Mouse (Mus musculus) left cerebral cortex, adult 8-10 months (tissue): ENCODE data around the gene Tuba1b. TPM values are rescaled to one million over a fixed set of nuclear protein-coding genes. Genes with fewer than 3 reads are reported as not detected.

Source experiments
- DNase-seq, 2 experiments: peaks; one replicate each; pipeline ENCODE4 v3.0.0; 2022; ENCODE audit warnings: low spot score in 2 of 2
- total RNA-seq, 4 experiments: library from RNA; stranded (reverse); gene quantifications; 2 replicates each; pipeline ENCODE4 v1.2.4; 2022

The Tuba1b gene
- total RNA-seq, 4 experiments from 2014 or later: 560 to 600 (median 569) TPM

- no peak for DNase-seq
These were observed 41.3 kb downstream of the Tuba1b start for GRCm38 (mm10) chr15:98893036-98893435.

GRCm38 (mm10) chr15:98891907-98892606, 42.3 kb downstream of the Tuba1b start:
- DNase-seq: peak in 1 of 2 experiments; percentile 63

- no peak for DNase-seq
These were observed 43.1 kb downstream of the Tuba1b start for GRCm38 (mm10) chr15:98891198-98891742.

- no peak for DNase-seq
These were observed 46.8 kb downstream of the Tuba1b start for GRCm38 (mm10) chr15:98887526-98887925.

- DNase-seq: no peak
These were observed 47.5 kb downstream of the Tuba1b start for GRCm38 (mm10) chr15:98886667-98887387.

- DNase-seq: no peak
These were observed 50.3 kb downstream of the Tuba1b start for GRCm38 (mm10) chr15:98884106-98884505.

GRCm38 (mm10) chr15:98883661-98884060, 50.7 kb downstream of the Tuba1b start:
- DNase-seq: no peak

- DNase-seq: no peak
These were observed 52.7 kb downstream of the Tuba1b start for GRCm38 (mm10) chr15:98881656-98882008.

Other genes with a start within 250 kb of the Tuba1b start
- 10 to 100 TPM in 3 of 4 experiments, 1 to 10 TPM in 1; 8.6 to 12.7 (median 11.6) TPM for gene Ccdc65, start 226.4 kb downstream of the Tuba1b start, total RNA-seq
- 1 to 10 TPM; 1.1 to 2.3 (median 2.0) TPM for gene Fkbp11, start 206.4 kb downstream of the Tuba1b start, total RNA-seq
- gene Arf3, start 171.4 kb downstream of the Tuba1b start, total RNA-seq: 100 to 1,000 TPM; 721 to 844 (median 792) TPM
- 1 to 10 TPM in 2 of 4 experiments, under 1 TPM in 2; 0.41 to 1.8 (median 1.1) TPM for gene Wnt10b, start 156.4 kb downstream of the Tuba1b start, total RNA-seq
- gene Wnt1, start 144.7 kb downstream of the Tuba1b start, total RNA-seq: under 1 TPM in 1 of 4 experiments, not detected in 3; 0.26 TPM
- 100 to 1,000 TPM; 692 to 784 (median 734) TPM for gene Ddn, start 125.1 kb downstream of the Tuba1b start, total RNA-seq
- gene Prkag1, start 103.0 kb downstream of the Tuba1b start, total RNA-seq: 10 to 100 TPM; 47.4 to 60.9 (median 53.2) TPM
- 10 to 100 TPM; 65.4 to 88.7 (median 76.5) TPM for gene Kmt2d, start 63.4 kb downstream of the Tuba1b start, total RNA-seq
- 10 to 100 TPM in 2 of 4 experiments, 1 to 10 TPM in 2; 8.4 to 10.9 (median 10.2) TPM for gene Rhebl1, start 40.0 kb downstream of the Tuba1b start, total RNA-seq
- under 1 TPM in 3 of 4 experiments, not detected in 1; 0.12 to 0.39 (median 0.13) TPM for gene Dhh, start 36.0 kb downstream of the Tuba1b start, total RNA-seq
- 10 to 100 TPM; 13.7 to 17.9 (median 14.7) TPM for gene Lmbr1l, start 16.3 kb downstream of the Tuba1b start, total RNA-seq
- gene Gm49450, start 19.0 kb upstream of the Tuba1b start, total RNA-seq: not detected
- 100 to 1,000 TPM; 904 to 960 (median 945) TPM for gene Tuba1a, start 19.1 kb upstream of the Tuba1b start, total RNA-seq
- 10 to 100 TPM; 41.1 to 59.7 (median 56.5) TPM for gene Tuba1c, start 95.3 kb upstream of the Tuba1b start, total RNA-seq
- gene Prph, start 120.6 kb upstream of the Tuba1b start, total RNA-seq: 1 to 10 TPM in 3 of 4 experiments, under 1 TPM in 1; 0.73 to 1.5 (median 1.2) TPM
- under 1 TPM in 2 of 4 experiments, not detected in 2; 0.74 to 0.95 TPM for gene Troap, start 140.0 kb upstream of the Tuba1b start, total RNA-seq
- not detected for gene C1ql4, start 153.3 kb upstream of the Tuba1b start, total RNA-seq
- gene Dnajc22, start 158.6 kb upstream of the Tuba1b start, total RNA-seq: under 1 TPM in 3 of 4 experiments, not detected in 1; 0.30 to 0.56 (median 0.34) TPM
- 10 to 100 TPM; 29.7 to 34.1 (median 33.2) TPM for gene Spats2, start 191.4 kb upstream of the Tuba1b start, total RNA-seq